Mouse (Mus musculus) gastrocnemius, postnatal 36 days (tissue): ENCODE data around the gene Sik3. TPM values are rescaled to one million over a fixed set of nuclear protein-coding genes. Genes with fewer than 3 reads are reported as not detected.
"Not testable (repeated sequence)": the region's sequence is repeated elsewhere in the genome, so short reads cannot be mapped to it uniquely, and the experiment has no call there.

Experiments used
- DNase-seq, 2 experiments: peaks; one replicate each; pipeline ENCODE4 v3.0.0; 2022
- intact Hi-C: fragments of 180-260 bp; cut with DNase I; formaldehyde crosslinking; loops from one replicate; pipeline ENCODE4 v1.15.1; 2025
- total RNA-seq, 2 experiments: library from RNA; stranded (reverse); gene quantifications; 2 replicates each; pipeline ENCODE4 v1.2.3; 2021

The Sik3 gene
- total RNA-seq, 2 experiments from 2014 or later, result 28.6 to 43.1 TPM

DNA sequence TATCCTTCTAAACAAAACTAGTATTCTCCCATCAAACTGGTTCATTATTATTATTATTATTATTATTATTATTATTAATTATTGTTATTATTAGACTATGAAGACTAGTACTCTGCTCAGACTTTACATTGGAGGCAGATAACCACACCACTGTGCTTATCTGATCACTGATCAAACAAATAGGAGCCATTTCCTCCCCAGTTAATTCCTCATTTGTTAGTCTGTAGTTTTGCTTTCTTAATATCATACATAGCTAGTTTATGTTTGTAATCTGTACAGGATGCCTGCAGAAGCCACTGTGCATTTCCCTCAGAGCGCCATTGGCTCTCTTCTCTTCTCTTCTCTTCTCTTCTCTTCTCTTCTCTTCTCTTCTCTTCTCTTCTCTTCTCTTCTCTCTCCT, 129.9 kb downstream of the Sik3 start:
- DNase-seq, result no peak
- intact Hi-C loops, result no loop called here

- intact Hi-C loops, result no loop called here
Observed at GRCm38 (mm10) chr9:46144976-46145375, 132.4 kb downstream of the Sik3 start.

GRCm38 (mm10) chr9:46146437-46146836, 133.8 kb downstream of the Sik3 start:
- DNase-seq, result no peak
- intact Hi-C loops, result no loop called here

More at GRCm38 (mm10) chr9:46144976-46145375, 132.4 kb downstream of the Sik3 start:
- no peak for DNase-seq

- intact Hi-C loops, result no loop called here
- no peak for DNase-seq
Observed at GRCm38 (mm10) chr9:46148723-46149122, 136.1 kb downstream of the Sik3 start.

DNA sequence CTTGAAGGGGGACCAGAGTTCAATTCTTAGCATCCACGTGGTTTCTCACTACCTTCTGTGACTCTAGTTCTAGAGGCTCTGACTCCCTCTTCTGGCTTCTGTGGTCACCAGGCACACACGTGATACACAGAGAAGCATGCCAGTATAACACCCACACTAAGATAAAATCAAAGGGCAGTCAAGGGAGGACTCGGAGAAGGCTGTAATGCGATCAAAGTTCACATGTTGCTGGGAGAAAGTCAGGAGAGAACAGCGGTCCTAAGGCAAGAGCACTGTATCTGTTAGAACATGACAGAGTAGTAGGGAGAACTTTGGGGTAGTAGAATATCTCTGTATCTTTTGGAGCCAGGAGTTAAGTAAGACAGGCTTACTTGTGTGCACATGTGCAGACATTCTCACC, 136.8 kb downstream of the Sik3 start:
- intact Hi-C loops, result no loop called here
- DNase-seq, result no peak

GRCm38 (mm10) chr9:46150116-46150515, 137.5 kb downstream of the Sik3 start:
- no peak for DNase-seq
- intact Hi-C loops, result no loop called here

DNA sequence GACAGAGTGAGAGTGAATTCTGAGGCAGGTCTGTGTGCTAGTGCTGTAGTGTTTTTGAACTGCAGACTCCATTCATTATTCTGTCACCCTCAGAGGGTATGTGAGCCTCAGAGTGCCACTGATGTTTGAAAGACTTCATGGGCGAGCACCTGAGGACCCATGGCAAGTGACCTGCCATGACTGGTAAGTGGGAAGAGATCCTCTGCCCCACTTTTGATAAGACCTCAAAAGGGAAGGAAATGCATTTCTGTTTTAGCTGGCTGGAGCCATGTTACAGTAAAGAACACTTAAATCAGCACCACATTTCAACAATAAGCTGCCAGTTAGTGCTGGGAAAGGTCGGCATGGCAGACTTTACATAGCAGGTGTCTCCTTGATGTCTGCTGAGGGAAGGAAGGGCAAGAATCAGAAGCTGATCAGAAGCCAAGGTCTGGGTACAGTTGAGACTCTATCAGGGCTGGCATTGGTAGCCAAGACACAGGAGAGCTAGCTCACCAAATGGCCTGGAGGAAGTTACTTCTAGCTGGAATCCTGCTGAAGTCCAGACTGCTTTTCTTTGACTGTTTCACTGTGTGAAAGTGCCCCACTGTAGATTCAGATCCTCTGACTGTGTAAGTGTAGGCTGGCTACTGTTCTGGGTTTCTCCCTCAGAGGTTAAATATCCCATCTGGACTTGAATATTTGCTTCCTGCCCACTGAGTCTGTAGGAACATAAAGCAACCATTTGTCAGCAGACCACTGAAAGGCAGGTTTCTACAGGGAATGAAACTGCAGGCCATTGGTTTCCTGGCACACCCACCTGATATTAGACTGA, 138.5 kb downstream of the Sik3 start:
- intact Hi-C loops, result no loop called here
- no peak for DNase-seq

- no peak for DNase-seq
- intact Hi-C loops, result no loop called here
Observed at GRCm38 (mm10) chr9:46151704-46152040, 139.1 kb downstream of the Sik3 start.

- no peak for DNase-seq
- intact Hi-C loops, result no loop called here
Observed at GRCm38 (mm10) chr9:46152067-46153015, 139.7 kb downstream of the Sik3 start.

GRCm38 (mm10) chr9:46154469-46154868, 141.8 kb downstream of the Sik3 start:
- intact Hi-C loops, result no loop called here
- DNase-seq, result no peak

DNA sequence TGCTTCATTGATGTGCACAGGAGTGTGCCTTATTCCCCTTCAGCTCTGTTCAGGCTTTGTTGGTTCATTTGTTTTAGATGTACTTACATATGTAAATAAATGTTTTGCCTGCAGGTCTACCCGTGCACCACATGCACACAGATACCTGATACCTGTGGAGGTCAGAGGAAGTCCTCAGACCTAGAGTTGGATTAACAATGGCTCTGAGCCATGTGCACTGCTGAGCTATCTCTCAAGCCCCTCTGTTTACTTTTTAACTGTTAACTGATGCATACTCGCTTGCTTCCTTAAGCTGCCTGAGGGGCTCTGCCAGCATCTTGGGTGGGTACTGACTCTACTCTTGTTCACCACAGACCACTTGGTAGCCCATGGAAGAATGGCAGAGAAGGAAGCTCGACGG, 142.4 kb downstream of the Sik3 start:
- DNase-seq, result no peak
- intact Hi-C loops, result no loop called here

DNA sequence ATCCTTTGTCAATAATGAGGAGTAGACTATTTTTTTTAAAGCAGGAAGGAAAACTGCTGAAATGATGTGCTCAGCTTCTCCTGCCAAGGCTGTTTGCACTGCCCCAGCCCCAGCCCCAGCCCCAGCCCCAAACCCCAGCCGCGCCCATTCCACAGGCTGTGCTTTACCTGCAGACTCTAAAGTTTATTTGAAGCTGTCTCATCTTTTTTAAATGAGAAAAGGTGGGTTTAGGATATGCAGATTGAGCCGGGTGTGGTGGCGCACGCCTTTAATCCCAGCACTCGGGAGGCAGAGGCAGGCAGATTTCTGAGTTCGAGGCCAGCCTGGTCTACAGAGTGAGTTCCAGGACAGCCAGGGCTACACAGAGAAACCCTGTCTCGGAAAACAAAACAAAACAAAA, 143.2 kb downstream of the Sik3 start:
- intact Hi-C loops, DNase-seq: not testable (repeated sequence)

GRCm38 (mm10) chr9:46156711-46157110, 144.1 kb downstream of the Sik3 start:
- intact Hi-C loops, result no loop called here
- no peak for DNase-seq

- intact Hi-C loops, result no loop called here
Observed at GRCm38 (mm10) chr9:46158273-46158813, 145.7 kb downstream of the Sik3 start.

GRCm38 (mm10) chr9:46163430-46163829, 150.8 kb downstream of the Sik3 start:
- intact Hi-C loops, result no loop called here
- no peak for DNase-seq

More at GRCm38 (mm10) chr9:46158273-46158813, 145.7 kb downstream of the Sik3 start:
- DNase-seq, result no peak

- intact Hi-C loops, result no loop called here
- no peak for DNase-seq
Observed at GRCm38 (mm10) chr9:46168802-46169201, 156.2 kb downstream of the Sik3 start.

- intact Hi-C loops, result no loop called here
- no peak for DNase-seq
Observed at GRCm38 (mm10) chr9:46172251-46172650, 159.6 kb downstream of the Sik3 start.

- intact Hi-C loops, result no loop called here
- DNase-seq, result no peak
Observed at GRCm38 (mm10) chr9:46172953-46173352, 160.3 kb downstream of the Sik3 start.

- intact Hi-C loops, result no loop called here
- no peak for DNase-seq
Observed at GRCm38 (mm10) chr9:46173919-46174318, 161.3 kb downstream of the Sik3 start.

DNA sequence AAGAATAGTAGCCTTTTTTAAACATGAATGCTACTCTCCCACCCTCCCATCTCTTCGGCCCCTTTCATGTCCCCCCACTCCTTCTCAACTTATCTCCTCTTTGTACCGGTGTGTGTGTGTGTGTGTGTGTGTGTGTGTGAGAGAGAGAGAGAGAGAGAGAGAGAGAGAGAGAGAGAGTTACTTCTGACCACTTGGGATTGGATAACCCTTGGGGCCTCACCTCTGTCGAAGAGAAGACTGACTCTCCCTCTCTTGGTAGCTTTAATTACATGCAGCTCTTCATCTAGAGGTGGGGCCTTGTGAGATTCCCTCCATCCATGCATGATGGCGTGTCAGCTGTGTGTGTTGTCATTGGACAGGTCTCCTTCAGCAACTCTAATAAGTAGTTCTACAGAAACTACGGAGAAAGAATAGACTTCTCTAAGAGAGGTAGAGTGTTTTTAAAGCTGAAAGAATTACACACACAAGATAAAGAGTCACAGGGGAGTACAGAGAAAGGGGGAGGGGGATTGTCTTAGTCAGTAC, 162.2 kb downstream of the Sik3 start:
- DNase-seq, result no peak
- intact Hi-C loops, result loop anchor here (5.0 kb wide), 1 partner anchor 53 kb away; no protein-coding TSS in a partner anchor

GRCm38 (mm10) chr9:46175300-46175699, 162.7 kb downstream of the Sik3 start:
- intact Hi-C loops, result loop anchor here (5.0 kb wide), 1 partner anchor 53 kb away; no protein-coding TSS in a partner anchor
- no peak for DNase-seq
